Mouse (Mus musculus) frontal cortex, adult (tissue): ENCODE results near the gene Cyp2j8.
"Not testable (repeated sequence)": the region's sequence is repeated elsewhere in the genome, so short reads cannot be mapped to it uniquely, and the experiment has no call there.

ENCODE experiments used
- ATAC-seq: cut with Nextera tagmentation; 2 replicates; pipeline ENCODE4 v1.9.2; 2017; ENCODE audit warnings: mild to moderate bottlenecking, moderate library complexity, mixed read lengths; ENCODE audit not compliant: low TSS enrichment

Gene Cyp2j8

DNA sequence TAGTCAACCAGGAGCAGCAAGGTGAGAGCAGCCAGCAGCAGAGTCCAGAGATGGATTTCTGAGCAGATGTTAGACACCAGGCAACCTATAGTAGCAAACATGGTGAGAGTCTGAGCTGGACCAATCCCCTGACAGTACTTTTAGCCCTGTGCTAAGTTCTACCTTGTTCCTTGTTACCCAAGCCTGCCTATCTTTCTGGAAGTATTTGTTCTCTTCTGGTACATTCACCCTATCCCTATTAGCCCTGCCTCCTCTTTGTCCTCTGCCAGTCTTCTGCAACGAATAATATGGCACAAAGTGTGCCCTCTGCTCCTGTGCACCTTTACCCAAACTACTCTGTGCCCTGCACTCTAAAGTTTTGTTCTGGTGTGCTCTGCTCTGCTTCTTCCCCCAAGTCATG is at the start of gene Cyp2j8:
Gene Cyp2j8 (minus strand): TSS at position 101 of the 400 bp plus-strand sequence.
- ATAC-seq: no peak

DNA sequence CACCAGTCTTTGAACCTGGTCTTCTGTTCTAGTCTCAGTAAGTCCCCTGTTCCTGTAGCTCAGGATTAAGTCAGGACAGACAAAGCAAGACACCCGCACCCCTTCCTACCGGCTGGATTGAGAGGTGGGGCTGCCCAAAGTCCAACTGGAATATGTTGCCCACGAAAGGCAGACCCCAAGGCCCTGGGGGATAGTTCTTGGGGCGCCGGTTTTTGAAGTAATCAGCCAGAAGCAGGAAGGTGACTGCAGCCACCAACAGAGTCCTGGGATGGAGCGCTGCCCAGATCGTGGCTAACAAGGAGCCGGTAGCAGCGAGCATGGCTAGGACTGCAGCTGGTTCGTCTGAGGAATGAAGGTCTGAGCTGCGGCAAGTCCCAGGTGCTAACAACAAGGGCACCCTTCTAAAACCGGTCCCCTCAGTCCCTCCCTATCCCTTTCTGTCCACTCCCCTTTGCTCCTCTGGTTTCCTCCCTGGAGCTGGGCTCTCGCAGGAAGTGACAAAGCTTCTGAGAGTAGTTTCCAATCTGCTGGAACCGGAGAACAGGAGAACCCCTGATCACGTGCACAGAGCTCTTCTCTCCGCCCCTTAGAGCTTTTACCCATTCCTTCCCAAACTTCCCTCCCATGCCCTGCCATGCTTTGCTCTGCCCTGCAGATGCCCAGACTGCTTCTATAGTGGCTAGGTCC is 46.1 kb upstream of the Cyp2j8 start, which contains the start of gene Cyp2j6:
Gene Cyp2j6 (minus strand): TSS at position 529 of the 687 bp plus-strand sequence.
- peak; percentile 99 for ATAC-seq

DNA sequence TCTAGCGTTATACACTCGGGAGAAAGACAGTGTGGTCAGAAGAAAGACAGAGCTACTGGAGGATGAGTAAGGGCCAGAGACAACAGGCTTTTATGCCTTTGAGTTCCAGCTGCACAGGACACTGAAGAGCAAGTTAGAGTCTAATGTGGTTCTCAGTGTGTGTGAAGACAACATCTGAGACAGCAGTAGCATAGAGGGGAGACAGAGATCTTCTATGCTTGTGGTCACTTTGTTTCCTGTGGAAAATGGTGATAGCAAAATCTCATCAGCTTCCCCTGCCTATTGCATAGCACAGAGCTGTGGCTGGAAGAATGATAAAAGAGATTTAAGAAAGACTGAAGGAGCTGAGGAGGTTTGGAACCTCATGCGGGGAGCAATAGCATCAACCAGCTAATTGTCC is 44.4 kb upstream of the Cyp2j8 start:
- ATAC-seq: no peak

DNA sequence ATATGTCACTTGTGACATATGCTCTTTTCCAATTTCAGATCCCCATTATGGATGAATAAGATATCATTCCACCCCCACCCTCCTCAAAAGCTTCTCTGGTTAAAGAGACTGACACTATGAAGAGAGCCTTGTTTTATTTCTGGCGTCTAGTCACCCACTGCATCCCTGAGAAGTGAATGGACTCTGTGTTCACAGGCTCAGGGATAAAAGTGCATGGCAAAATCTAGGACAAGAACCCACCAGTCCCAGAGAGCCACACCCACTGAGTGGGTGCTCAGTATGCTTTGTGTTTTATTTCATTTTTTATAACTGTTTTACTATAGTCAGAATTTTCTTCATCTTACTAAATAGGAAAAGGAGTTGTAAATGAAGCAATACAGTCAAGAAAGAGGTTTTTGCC is 38.8 kb upstream of the Cyp2j8 start:
- peak; percentile 99 for ATAC-seq

DNA sequence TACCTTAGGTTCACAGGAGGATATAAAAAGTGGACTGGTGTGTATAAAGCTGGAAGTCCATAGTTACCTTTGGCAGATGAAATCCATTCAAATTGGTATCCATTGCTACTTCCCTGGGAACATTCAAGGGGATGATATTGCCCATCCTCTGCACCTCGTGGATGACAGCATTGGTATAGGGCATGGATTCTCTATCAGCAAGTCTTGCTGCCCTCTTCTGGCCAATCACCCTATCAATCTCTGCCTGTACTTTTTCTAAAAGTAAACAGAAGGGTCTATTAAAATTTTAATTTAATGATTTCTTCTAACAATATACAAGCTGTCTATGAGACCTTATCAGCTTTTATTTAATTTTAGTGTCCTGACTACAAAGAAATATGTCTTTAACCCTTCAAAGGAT is 18.6 kb upstream of the Cyp2j8 start:
- peak; percentile 80 for ATAC-seq

DNA sequence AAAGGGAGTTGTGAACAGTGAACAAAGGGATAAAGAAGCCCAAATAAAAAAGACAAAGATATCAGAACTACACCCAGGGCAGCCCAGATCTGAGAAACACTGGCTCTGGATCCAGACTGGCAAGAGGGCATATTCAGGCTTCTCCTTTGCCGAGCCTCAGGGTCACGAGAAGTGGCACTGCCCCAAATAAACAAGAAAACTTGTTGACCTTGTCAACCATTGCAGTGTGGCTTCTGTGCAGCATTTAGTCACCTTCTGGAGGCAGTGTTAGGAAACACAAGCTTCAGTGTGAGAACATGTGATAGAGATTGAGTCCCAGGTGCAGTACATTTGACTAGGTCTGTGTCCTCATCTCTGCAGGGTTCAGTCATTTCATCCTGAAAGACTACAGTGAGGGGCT is 15.1 kb upstream of the Cyp2j8 start:
- ATAC-seq: no peak

DNA sequence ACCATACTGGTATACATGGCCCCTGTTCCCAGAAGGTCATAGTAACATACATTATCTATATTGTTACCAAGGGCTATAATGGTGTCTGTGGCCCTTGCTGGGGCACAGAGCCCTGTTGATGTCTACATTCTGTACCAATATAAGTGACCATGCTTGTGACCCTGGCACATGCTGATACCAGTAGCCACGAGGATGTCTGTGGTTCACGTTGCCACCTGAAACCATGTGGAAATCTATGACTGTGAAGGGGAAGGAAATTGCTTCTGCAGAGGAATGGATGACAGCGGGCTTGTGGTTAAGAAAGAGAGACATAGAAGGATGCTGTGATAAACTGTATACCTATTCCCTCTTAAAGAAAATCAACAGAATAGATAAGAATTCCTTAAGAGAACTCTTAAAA is 2.9 kb upstream of the Cyp2j8 start:
- no peak for ATAC-seq

DNA sequence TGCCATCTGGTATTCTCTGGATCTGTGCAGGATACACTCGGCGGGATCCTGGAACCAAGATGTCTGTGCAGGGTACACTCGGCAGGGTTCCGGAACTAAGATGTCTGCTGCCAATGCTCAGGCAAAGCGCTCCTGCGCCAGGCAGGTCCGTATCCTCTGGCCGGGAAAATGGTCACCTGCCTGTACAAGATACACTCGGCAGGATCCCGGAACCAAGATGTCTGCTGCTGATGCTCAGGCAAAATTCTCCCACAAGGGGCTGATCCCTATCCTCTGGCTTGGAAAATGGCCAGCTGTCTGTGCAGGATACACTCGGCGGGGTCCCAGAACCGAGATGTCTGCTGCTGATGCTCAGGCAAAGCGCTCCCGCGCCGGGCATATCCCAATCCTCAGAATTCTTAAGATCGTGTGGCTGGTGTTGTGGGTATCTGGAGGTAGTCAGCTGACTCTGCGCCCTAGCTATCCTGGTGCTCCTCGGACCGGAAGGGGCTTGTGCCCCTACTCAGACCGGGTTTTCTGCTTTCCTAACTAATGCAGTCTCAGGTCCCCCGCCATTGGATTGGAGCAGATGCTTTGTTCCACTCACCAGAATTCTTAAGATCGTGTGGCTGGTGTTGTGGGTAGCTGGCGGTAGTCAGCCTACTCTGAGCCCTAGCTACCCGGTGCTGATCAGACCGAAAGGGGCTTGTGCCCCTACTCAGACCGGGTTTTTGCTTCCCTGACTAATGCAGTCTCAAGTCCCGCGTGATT is 43.7 kb downstream of the Cyp2j8 start:
- ATAC-seq: not testable (repeated sequence)
